Comparison of ENCODE assay signal across 9 mouse cellular contexts in genomic region chr6:115956922-115957601, GRCm38 (mm10). TPM values are rescaled to one million over a fixed set of nuclear protein-coding genes. Genes with fewer than 3 reads are reported as not detected.
DNase-seq lines count a peak whose midpoint lies in the region; TF ChIP-seq lines count a peak whose summit lies in the region.
"Had no signal": no experiment of that assay in that cellular context is flagged by ENCODE, and none has a peak within 500 bp of the region (broad histone marks: within the 10 kb centered on the region; RNA-seq: fewer than 3 reads in every experiment).

No protein-coding gene starts in this region.

- TF ChIP-seq CTCF in layer of hippocampus, adult 2 months (conservative IDR thresholded peaks at IDR 0.05), result no peak

- peak; percentile 23 to 27 for DNase-seq in layer of hippocampus, adult 2 months (ENCODE audit: low spot score in 2 of 2)
- no peak for DNase-seq in layer of hippocampus, adult 9-10 months (ENCODE audit: low spot score)
- DNase-seq in cerebellum, postnatal 14 days, result peak; percentile 84 to 89
- DNase-seq in heart, adult 18-20 months, result peak; percentile 71 to 77
- DNase-seq in kidney, adult 8-10 months, result peak; percentile 41 to 62
- DNase-seq in lung, postnatal 10 days, result peak; percentile 93
- DNase-seq in testis, postnatal 14 days (ENCODE audit: low spot score), result no peak
- no peak for DNase-seq in ovary, postnatal 10 days (ENCODE audit: low spot score)

- H3K27ac ChIP-seq in layer of hippocampus, adult 2 months, result no peak overlapping the region

- H3K4me3 ChIP-seq in layer of hippocampus, adult 2 months, result no peak overlapping the region
- H3K4me3 ChIP-seq: erythroblast, embryonic 14.5 days had no signal

RNA-seq across cellular contexts. Expression of gene H1foo, which starts 12.3 kb away (rescaled TPM):
- total RNA-seq in layer of hippocampus, adult 2 months (2021), result not detected
- total RNA-seq in heart, adult 18-20 months (2021), result not detected

RNA-seq across cellular contexts. Expression of gene Rho, which starts 25.5 kb away (rescaled TPM):
- 1 to 10 TPM in 1 of 2 experiments, under 1 TPM in 1; 0.49 to 1.1 TPM for total RNA-seq in layer of hippocampus, adult 2 months (2021)
- not detected for total RNA-seq in heart, adult 18-20 months (2021)

RNA-seq across cellular contexts. Expression of gene Plxnd1, which starts 37.7 kb away (rescaled TPM):
- total RNA-seq in layer of hippocampus, adult 2 months (2021), result 10 to 100 TPM; 16.6 to 24.4 TPM
- 10 to 100 TPM; 54.6 to 68.7 TPM for total RNA-seq in heart, adult 18-20 months (2021)

Comparison
In these comparisons a context has a peak if more than half of its experiments do, and no peak if none do; other contexts are left out.
1. DNase-seq: peak in layer of hippocampus, adult 2 months (2 of 2), cerebellum, postnatal 14 days (2 of 2), heart, adult 18-20 months (2 of 2), kidney, adult 8-10 months (2 of 2) and lung, postnatal 10 days (single experiment); none in layer of hippocampus, adult 9-10 months (single experiment), testis, postnatal 14 days (single experiment) and ovary, postnatal 10 days (single experiment).